Mouse (Mus musculus) embryonic facial prominence, embryonic 13.5 days (tissue): Measurements from ENCODE around the gene Kng1. TPM values are rescaled to one million over a fixed set of nuclear protein-coding genes. Genes with fewer than 3 reads are reported as not detected.
"Not testable (repeated sequence)": the region's sequence is repeated elsewhere in the genome, so short reads cannot be mapped to it uniquely, and the experiment has no call there.

Source experiments
- ATAC-seq: fragments of 200-750 bp; cut with Nextera tagmentation; 2 replicates; pipeline ENCODE4 v1.8.0; 2017; ENCODE audit warnings: low read depth; ENCODE audit not compliant: insufficient number of reproducible peaks, insufficient read depth, low FRiP score, low TSS enrichment
- H3K27ac ChIP-seq: fragments of 300-500 bp; sonication (generic); 2 replicates; pipeline ENCODE4 v1.5.1; 2015; ENCODE audit warnings: moderate library complexity, mild to moderate bottlenecking, inconsistent platforms
- H3K27me3 ChIP-seq: fragments of 300-500 bp; sonication (generic); 2 replicates; pipeline ENCODE4 v1.6.1; 2015; ENCODE audit warnings: mild to moderate bottlenecking, inconsistent platforms
- H3K36me3 ChIP-seq: fragments of 300-500 bp; sonication (generic); 2 replicates; pipeline ENCODE4 v1.6.1; 2015; ENCODE audit warnings: mild to moderate bottlenecking, inconsistent platforms
- H3K4me1 ChIP-seq: fragments of 300-500 bp; sonication (generic); 2 replicates; pipeline ENCODE4 v1.6.1; 2015; ENCODE audit warnings: inconsistent platforms
- H3K4me2 ChIP-seq: fragments of 300-500 bp; sonication (generic); 2 replicates; pipeline ENCODE4 v1.6.1; 2015; ENCODE audit warnings: moderate library complexity, mild to moderate bottlenecking, inconsistent platforms
- H3K4me3 ChIP-seq: fragments of 300-500 bp; sonication (generic); 2 replicates; pipeline ENCODE4 v1.5.1; 2015; ENCODE audit warnings: mild to moderate bottlenecking, inconsistent platforms
- H3K9ac ChIP-seq: fragments of 300-500 bp; sonication (generic); 2 replicates; pipeline ENCODE4 v1.6.1; 2015; ENCODE audit warnings: mild to moderate bottlenecking, inconsistent platforms
- H3K9me3 ChIP-seq: fragments of 300-500 bp; sonication (generic); 2 replicates; pipeline ENCODE4 v1.6.1; 2016; ENCODE audit warnings: inconsistent platforms
- WGBS: fragments of 180-500 bp; shearing (Covaris S2); methylation state at CpG from one replicate; pipeline ENCODE4 v1.1.7; 2015; ENCODE audit warnings: mixed read lengths; 5-methylcytosine and 5-hydroxymethylcytosine counted together
- polyA plus RNA-seq: library from polyadenylated mRNA; unstranded; fragments of >200 nt; fragmentation: Nextera tagmentation; extraction: Ambion mirVana; gene quantifications from 2 replicates; pipeline ENCODE4 v1.2.1, GENCODE M21; 2015

Gene Kng1
- polyA plus RNA-seq, 1 experiment from 2014 or later, result not detected

DNA sequence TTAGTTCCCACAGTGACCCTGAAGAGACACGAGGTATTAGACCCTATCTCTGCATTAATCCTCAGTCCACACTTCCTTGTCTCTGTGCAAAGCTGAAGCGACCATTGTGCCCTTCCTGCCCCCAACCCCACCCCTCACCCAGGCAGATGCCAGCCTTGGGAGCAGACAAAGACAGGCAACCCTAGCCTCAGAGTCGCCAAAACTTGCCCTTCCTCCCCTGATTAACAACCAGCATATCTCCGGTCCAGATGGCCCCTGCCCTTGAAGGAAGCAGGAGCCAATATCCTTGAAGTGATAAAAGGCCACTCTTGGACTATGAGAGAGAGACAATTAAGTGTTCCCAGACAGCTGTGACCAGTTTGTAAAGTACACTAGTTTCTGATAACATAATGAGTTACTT is 16.8 kb upstream of the Kng1 start:
- WGBS, result 17% methylated on average over 4 of the region's 4 CpGs
- Histone ChIP-seq H3K4me3 (no peak overlapping the region), H3K27me3 (no peaks in the 10 kb centered on the region), H3K9ac (no peak overlapping the region), H3K4me2 (no peak overlapping the region), H3K27ac (no peak overlapping the region), H3K4me1 (no peaks in the 10 kb centered on the region), H3K36me3 (no peaks in the 10 kb centered on the region), H3K9me3 (no peaks in the 10 kb centered on the region)
- ATAC-seq, result no peak

DNA sequence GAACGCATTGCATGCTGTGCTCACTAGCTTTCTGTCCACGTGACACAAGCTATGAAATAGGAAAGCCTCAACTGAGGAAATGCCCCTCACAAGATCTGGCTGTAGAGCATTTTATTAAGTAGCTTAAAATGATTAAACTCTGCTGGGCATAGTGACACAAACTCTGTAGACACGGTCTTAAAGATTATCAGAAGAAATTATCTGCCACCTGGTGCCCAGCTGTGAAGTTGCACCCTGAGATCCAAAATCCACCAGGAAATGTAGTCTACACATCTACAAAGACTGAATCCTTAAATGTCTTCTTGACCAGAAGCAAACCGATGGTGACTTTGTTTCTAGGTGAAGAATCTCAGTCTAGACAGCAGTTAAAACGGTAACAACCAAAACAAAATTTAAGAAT is 11.3 kb upstream of the Kng1 start:
- Histone ChIP-seq H3K9ac (no peak overlapping the region), H3K36me3 (no peaks in the 10 kb centered on the region), H3K9me3 (no peaks in the 10 kb centered on the region), H3K27ac (no peak overlapping the region), H3K4me1 (no peaks in the 10 kb centered on the region), H3K4me3 (no peak overlapping the region), H3K4me2 (no peak overlapping the region), H3K27me3 (no peaks in the 10 kb centered on the region)
- no peak for ATAC-seq
- WGBS, result 64% methylated on average over 5 of the region's 5 CpGs

DNA sequence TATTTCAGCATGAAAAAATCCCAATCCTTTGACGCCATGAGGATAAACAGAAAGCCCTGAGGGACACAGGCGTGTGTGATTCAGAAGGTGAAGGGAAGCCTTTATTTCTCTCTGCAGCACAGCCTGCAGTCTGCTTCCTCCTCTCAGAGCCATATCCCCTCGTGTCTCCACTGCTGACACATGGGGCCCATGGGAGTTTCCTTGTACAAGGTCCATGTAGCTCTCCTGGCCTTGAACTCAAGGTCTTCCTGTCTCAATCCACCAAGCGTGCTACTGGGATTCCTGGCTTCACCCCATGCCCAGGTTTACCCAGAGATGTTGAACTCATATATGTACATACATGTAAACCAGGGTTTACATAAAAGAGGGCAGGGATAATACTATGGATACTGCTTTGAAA is 2.0 kb downstream of the Kng1 start:
- H3K4me3 ChIP-seq, H3K27me3 ChIP-seq, H3K9me3 ChIP-seq, H3K4me1 ChIP-seq, H3K27ac ChIP-seq, H3K36me3 ChIP-seq, H3K9ac ChIP-seq, H3K4me2 ChIP-seq, ATAC-seq: not testable (repeated sequence)
- WGBS, result 60% methylated on average over 4 of the region's 4 CpGs

DNA sequence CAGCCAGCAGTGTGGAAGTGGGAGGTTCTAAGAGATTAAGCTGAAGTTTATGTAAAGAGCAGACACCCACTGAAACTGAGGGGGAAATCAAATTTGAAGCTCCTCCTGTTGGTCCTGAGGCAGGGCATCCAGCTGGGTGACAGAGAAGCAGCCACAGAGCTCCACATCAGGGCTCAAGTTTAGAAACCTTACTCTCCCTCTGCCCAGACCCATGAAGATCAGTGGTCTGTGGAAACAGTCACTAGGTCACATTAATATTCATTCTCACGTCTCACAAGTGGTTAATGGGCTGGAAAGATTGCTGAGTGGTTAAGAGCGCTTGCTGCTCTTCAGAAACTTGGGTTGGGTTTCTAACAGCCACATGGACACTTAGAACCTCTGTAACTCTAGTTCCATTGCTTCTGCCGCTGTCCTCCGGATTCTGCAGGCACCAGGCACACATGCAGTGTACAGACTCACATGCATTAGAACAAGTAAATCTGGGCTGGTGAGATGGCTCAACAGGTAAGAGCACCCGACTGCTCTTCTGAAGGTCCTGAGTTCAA is 3.2 kb downstream of the Kng1 start:
- 87% methylated on average over 5 of the region's 5 CpGs for WGBS
- not testable (repeated sequence) for H3K4me1 ChIP-seq, H3K27ac ChIP-seq, H3K27me3 ChIP-seq, H3K9me3 ChIP-seq, ATAC-seq, H3K4me3 ChIP-seq, H3K9ac ChIP-seq, H3K36me3 ChIP-seq, H3K4me2 ChIP-seq

DNA sequence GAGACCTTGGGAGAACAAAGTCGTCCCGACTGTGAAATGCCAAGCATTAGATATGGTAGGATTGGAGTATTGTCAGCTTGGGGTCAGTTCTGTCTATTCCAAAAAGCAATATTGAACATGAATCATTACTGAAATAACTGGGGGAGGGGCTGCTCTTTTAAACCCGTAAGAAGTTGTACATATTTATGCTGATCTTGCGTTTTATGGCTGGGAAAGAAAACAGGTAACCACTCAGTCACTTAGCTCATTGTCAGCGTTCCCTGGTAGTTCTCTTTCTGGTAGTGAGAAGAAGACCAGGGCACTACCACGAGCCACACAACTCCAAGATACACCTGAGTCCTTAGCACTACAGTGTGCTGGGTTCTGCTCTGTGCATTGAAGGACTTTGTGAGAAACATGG is 19.9 kb downstream of the Kng1 start:
- not testable (repeated sequence) for H3K27me3 ChIP-seq, H3K9ac ChIP-seq, H3K4me1 ChIP-seq, H3K9me3 ChIP-seq, H3K27ac ChIP-seq, H3K4me3 ChIP-seq, H3K4me2 ChIP-seq, ATAC-seq, H3K36me3 ChIP-seq
- 85% methylated on average over 6 of the region's 6 CpGs for WGBS

DNA sequence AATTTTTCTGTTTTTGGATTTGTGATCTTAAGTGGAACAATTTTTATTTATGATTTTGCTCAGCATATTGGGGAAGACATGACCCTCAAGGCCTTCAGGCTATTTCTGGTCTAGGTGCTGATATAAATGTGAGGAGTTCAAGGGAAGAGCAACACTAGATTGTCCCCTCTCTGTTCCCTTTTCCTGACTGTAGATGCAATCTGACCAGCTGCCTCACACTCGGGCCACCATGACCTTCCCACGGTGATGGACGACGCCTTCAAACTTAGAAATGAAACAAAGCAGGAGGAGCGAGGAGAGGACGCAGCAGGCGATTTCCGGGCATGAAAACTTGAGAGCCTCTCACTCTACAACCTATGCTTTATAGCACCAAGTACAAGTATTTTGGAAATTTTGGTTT is 29.5 kb downstream of the Kng1 start:
- WGBS, result 85% methylated on average over 8 of the region's 8 CpGs
- not testable (repeated sequence) for H3K4me2 ChIP-seq, ATAC-seq, H3K36me3 ChIP-seq, H3K27ac ChIP-seq, H3K4me3 ChIP-seq, H3K9ac ChIP-seq, H3K4me1 ChIP-seq, H3K9me3 ChIP-seq, H3K27me3 ChIP-seq

DNA sequence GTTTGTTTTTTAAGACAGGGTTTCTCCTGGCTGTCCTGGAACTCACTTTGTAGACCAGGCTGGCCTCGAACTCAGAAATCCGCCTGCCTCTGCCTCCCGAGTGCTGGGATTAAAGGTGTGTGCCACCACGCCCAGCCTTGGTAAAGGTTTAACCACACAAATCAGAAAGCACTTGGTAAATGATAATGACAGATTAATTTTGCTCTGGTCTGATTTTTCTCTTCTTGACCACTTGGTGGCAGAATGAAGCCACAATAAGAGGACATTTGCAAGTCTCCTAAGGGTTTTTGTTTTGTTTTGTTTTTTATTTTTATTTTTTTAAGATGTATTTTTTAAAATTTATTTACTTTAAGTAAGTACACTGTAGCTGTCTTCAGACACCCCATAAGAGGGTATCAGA is 30.0 kb downstream of the Kng1 start:
- not testable (repeated sequence) for H3K27ac ChIP-seq, H3K4me1 ChIP-seq, H3K27me3 ChIP-seq, H3K4me2 ChIP-seq, ATAC-seq, H3K9me3 ChIP-seq, H3K36me3 ChIP-seq, H3K4me3 ChIP-seq, H3K9ac ChIP-seq
- 55% methylated on average over 4 of the region's 4 CpGs for WGBS

DNA sequence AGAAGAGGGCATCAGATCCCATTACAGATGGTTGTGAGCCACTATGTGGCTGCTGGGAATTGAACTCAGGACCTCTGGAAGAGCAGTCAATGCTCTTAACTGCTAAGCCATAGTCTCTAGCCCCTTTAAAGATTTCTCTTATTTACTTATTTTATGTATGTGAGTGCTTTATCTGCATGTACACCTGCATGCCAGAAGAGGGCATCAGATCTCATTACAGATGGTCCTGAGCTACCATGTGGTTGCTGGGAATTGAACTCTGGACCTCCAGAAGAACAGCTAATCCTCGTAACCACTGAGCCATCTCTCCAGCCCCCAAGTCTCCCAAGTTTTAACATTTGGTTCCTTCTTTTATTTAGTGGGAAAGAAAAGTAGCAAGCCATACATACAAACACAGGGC is 30.8 kb downstream of the Kng1 start:
- not testable (repeated sequence) for H3K9ac ChIP-seq, H3K27me3 ChIP-seq, H3K4me3 ChIP-seq, H3K27ac ChIP-seq, H3K36me3 ChIP-seq, H3K4me2 ChIP-seq, ATAC-seq, H3K9me3 ChIP-seq, H3K4me1 ChIP-seq
- WGBS, result 89% methylated on average over 1 of the region's 1 CpGs

DNA sequence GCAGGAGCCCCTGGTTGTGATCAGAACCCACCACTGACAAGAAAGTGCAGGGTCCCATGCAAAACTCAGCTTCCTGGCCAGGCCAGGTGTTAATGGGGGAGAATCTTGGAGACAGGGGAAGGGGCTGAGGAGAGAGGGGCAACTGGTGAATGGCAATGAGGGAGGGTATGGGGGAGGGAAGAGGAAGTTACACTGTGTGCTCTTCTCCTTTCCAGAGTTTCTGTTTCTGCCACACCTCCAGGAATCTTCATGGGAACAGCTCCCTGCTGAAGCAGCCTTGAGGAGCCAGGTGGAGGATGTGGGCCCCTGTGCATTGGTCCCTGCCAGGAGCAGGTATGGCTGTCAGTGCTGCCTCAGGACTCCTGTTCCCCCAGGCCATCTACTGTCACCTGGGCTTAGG is 33.7 kb downstream of the Kng1 start:
- H3K9ac ChIP-seq, H3K4me1 ChIP-seq, H3K27ac ChIP-seq, H3K4me2 ChIP-seq, H3K36me3 ChIP-seq, H3K27me3 ChIP-seq, H3K4me3 ChIP-seq, H3K9me3 ChIP-seq, ATAC-seq: not testable (repeated sequence)

DNA sequence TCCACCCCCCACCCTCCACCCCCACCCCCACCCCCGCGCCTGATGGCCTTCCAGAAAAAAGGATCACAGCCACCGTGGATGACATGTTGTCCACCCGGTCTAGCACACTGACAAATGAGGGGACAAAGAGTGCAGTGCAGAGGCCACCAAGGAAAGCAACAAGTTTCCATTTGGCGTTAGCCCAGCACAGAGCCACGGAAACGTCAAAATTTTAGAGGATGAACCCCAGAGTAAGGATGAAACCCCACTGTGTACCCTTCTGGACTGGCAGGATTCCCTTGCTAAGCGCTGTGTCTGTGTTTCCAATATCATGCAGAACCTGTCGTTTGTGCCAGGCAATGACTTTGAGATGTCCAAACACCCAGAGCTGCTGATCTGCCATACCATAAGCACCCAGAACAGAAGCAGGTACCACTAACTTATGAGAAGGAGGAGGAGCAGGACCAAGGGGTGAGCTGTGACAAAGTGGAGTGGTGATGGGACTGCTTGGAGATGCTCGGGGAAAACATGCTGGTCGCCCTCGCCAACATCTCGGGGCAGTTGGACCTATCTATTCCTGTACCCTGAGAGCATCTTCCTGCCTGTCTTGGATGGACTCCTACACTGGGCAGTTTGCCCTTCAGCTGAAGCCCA is 35.8 kb downstream of the Kng1 start:
- Histone ChIP-seq H3K4me2 (no peak overlapping the region), H3K9ac (no peak overlapping the region), H3K27ac (no peak overlapping the region), H3K4me3 (no peak overlapping the region), H3K9me3 (no peaks in the 10 kb centered on the region), H3K36me3 (no peaks in the 10 kb centered on the region), H3K27me3 (no peaks in the 10 kb centered on the region), H3K4me1 (no peaks in the 10 kb centered on the region)
- no peak for ATAC-seq
- WGBS, result 79% methylated on average over 13 of the region's 13 CpGs

DNA sequence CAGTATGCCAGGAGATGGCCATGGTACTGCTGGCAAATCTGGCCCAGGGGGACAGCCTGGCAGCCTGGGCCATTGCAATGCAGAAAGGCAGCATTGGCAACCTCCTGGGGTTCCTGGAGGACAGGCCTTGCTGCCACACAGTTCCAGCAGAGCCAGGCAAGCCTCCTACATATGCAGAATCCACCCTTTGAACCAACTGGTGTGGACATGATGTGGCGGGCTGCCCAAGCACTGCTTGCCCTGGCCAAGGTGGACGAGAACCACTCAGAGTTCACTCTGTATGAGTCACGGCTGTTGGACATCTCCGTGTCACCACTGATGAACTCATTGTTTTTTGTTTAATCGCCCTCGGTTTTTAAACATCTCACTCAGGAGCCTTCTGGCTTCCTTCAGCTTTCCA is 36.5 kb downstream of the Kng1 start:
- Histone ChIP-seq H3K36me3 (no peaks in the 10 kb centered on the region), H3K4me3 (no peak overlapping the region), H3K27ac (no peak overlapping the region), H3K4me1 (no peaks in the 10 kb centered on the region), H3K27me3 (no peaks in the 10 kb centered on the region), H3K9me3 (no peaks in the 10 kb centered on the region), H3K9ac (no peak overlapping the region), H3K4me2 (no peak overlapping the region)
- 89% methylated on average over 6 of the region's 6 CpGs for WGBS
- no peak for ATAC-seq

DNA sequence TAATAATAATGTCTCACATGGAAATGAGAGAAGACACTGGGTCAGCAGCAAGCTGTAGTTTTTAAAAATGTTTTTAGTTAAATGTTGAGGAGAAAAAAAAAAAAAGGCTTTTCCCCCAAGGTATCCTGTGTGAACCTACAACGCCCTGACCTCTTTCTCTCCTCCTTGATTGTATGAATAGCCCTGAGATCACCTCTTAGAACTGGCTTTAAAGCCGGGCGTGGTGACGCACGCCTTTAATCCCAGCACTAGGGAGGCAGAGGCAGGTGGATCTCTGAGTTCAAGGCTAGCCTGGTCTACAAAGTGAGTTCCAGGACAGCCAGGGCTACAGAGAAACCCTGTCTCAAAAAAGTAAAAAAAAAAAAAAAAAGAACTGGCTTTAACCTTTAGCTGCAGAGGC is 37.9 kb downstream of the Kng1 start:
- 87% methylated on average over 5 of the region's 5 CpGs for WGBS
- not testable (repeated sequence) for H3K9ac ChIP-seq, H3K36me3 ChIP-seq, H3K27ac ChIP-seq, H3K9me3 ChIP-seq, H3K4me3 ChIP-seq, ATAC-seq, H3K4me2 ChIP-seq, H3K4me1 ChIP-seq
- peaks cover 14% of the 10 kb centered on the region for H3K27me3 ChIP-seq

DNA sequence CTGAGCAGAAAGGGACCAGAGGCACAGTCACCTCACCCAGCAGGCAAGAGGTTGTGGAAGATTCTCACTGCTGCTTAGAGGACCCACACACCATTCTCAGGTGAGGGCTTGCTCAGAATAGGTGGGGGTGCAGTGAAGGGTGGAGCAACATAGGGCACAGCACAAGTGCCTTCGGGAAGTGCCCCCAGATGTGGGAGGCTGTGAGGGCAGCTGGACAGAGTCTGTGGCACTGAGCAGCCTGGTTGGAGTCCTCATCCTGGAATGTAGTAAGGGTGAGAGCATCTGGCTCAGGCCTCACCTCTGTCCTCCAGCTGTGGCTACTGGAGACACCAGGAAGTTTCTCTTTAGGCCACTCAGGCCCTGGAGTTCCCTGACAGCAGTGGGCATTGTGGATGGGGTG is 39.2 kb downstream of the Kng1 start:
- H3K4me3 ChIP-seq, H3K9ac ChIP-seq, H3K9me3 ChIP-seq, H3K4me2 ChIP-seq, H3K27ac ChIP-seq, H3K36me3 ChIP-seq: not testable (repeated sequence)
- WGBS, result 86% methylated on average over 1 of the region's 1 CpGs
- ATAC-seq, result 0 out of 2 replicates have a peak, but pooled peaks have one; percentile 20
- H3K4me1 ChIP-seq, result peaks cover 11% of the 10 kb centered on the region
- H3K27me3 ChIP-seq, result peaks cover 17% of the 10 kb centered on the region
